Mouse (Mus musculus): ENCODE results near the gene Pom121. TPM values are rescaled to one million over a fixed set of nuclear protein-coding genes. Genes with fewer than 3 reads are reported as not detected.

Pom121 gene
- polyA plus RNA-seq, 2 experiments = 5.4 to 7.6 TPM

DNA sequence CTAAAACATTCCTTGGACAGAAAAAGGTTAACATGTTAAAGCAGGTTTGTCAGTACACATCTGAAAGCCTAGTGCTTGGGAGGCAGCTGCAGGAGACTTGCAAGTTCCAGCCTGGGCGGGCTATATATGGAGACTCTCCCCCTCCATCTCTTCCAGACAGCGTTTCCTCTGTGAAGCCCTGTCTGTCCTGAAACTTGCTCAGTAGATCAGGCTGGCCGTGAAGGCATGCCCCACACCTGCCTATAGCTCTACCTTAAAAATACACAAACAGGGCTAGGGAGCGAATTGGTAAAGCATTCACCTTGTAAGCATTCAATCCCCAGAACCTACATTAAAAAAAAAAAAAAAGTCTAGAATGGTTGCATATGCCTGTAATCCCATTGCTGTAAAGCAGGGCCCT, 64.9 kb downstream of the Pom121 start:
- H3K36me3 ChIP-seq (replicated peaks; ENCODE audit: control insufficient read depth, insufficient read depth, low read depth) = no peaks in the 10 kb centered on the region
- no peak overlapping the region for H3K4me2 ChIP-seq (ENCODE audit: low read depth)
- TF ChIP-seq CTCF (IDR thresholded peaks at IDR 0.05; ENCODE audit: low read depth) (no peak), EP300 (IDR thresholded peaks at IDR 0.05; ENCODE audit: low read depth) (no peak)
- no peaks in the 10 kb centered on the region for H3K27me3 ChIP-seq (ENCODE audit: control insufficient read depth, insufficient read depth, low read length)
- H3K9me3 ChIP-seq (ENCODE audit: control insufficient read depth, low read length) = no peaks in the 10 kb centered on the region
- no peak overlapping the region for H3K27ac ChIP-seq
- DNase-seq (ENCODE audit: low read depth in 3 of 3, low spot score in 3 of 3) = no peak
- H3K4me1 ChIP-seq (replicated peaks; ENCODE audit: control insufficient read depth in 2 of 2, insufficient read depth in 2 of 2, low read length in 1 of 2) = no peaks in the 10 kb centered on the region
- WGBS (ENCODE audit: insufficient replicate concordance) = 56% methylated on average over 4 of the region's 4 CpGs
- H3K9ac ChIP-seq (replicated peaks) = no peak overlapping the region
- ATAC-seq (ENCODE audit: insufficient read depth) = no peak
- no peak overlapping the region for H3K4me3 ChIP-seq (ENCODE audit: insufficient read depth in 1 of 2, low read depth in 2 of 2, low read length in 2 of 2)

Small RNA genes lying within 50 kb of the gene (microRNA-seq; reads per million reads assigned to microRNA genes)
- gene Mir7033 = not detected

Other genes with a start within 250 kb of the Pom121 start
- 4.4 and 5.5 TPM in 2 replicates for gene Tbl2, start 244.9 kb downstream of the Pom121 start, polyA plus RNA-seq (2012; rRNA removed)
- gene Tbl2, start 244.9 kb downstream of the Pom121 start, polyA plus RNA-seq (2014; fragmentation: Nextera tagmentation; extraction: Ambion mirVana) = 9.8 and 10.2 TPM in 2 replicates
- 9.7 and 10.0 TPM in 2 replicates for gene Bcl7b, start 226.3 kb downstream of the Pom121 start, polyA plus RNA-seq (2012; rRNA removed)
- 25.6 and 26.7 TPM in 2 replicates for gene Bcl7b, start 226.3 kb downstream of the Pom121 start, polyA plus RNA-seq (2014; fragmentation: Nextera tagmentation; extraction: Ambion mirVana)
- 14.3 and 20.7 TPM in 2 replicates for gene Baz1b, start 207.3 kb downstream of the Pom121 start, polyA plus RNA-seq (2012; rRNA removed)
- 18.2 and 22.3 TPM in 2 replicates for gene Baz1b, start 207.3 kb downstream of the Pom121 start, polyA plus RNA-seq (2014; fragmentation: Nextera tagmentation; extraction: Ambion mirVana)
- 0.19 and 0.24 TPM in 2 replicates for gene Fzd9, start 143.3 kb downstream of the Pom121 start, polyA plus RNA-seq (2012; rRNA removed)
- 0.25 TPM in 1 of 2 replicates, not detected in the other for gene Fzd9, start 143.3 kb downstream of the Pom121 start, polyA plus RNA-seq (2014; fragmentation: Nextera tagmentation; extraction: Ambion mirVana)
- 0.03 TPM in 2 replicates for gene Fkbp6, start 44.5 kb downstream of the Pom121 start, polyA plus RNA-seq (2012; rRNA removed)
- gene Fkbp6, start 44.5 kb downstream of the Pom121 start, polyA plus RNA-seq (2014; fragmentation: Nextera tagmentation; extraction: Ambion mirVana) = not detected in 2 replicates
- not detected in 2 replicates for gene Trim50, start 41.3 kb downstream of the Pom121 start, polyA plus RNA-seq (2012; rRNA removed)
- not detected in 2 replicates for gene Trim50, start 41.3 kb downstream of the Pom121 start, polyA plus RNA-seq (2014; fragmentation: Nextera tagmentation; extraction: Ambion mirVana)
- 12.4 and 13.9 TPM in 2 replicates for gene Nsun5, start 24.6 kb downstream of the Pom121 start, polyA plus RNA-seq (2012; rRNA removed)
- 10.5 and 12.9 TPM in 2 replicates for gene Nsun5, start 24.6 kb downstream of the Pom121 start, polyA plus RNA-seq (2014; fragmentation: Nextera tagmentation; extraction: Ambion mirVana)
- 1.5 and 2.2 TPM in 2 replicates for gene Hip1, start 150.6 kb upstream of the Pom121 start, polyA plus RNA-seq (2012; rRNA removed)
- 2.8 and 2.9 TPM in 2 replicates for gene Hip1, start 150.6 kb upstream of the Pom121 start, polyA plus RNA-seq (2014; fragmentation: Nextera tagmentation; extraction: Ambion mirVana)
- not detected in 2 replicates for gene Ccl26, start 169.0 kb upstream of the Pom121 start, polyA plus RNA-seq (2012; rRNA removed)
- not detected in 2 replicates for gene Ccl26, start 169.0 kb upstream of the Pom121 start, polyA plus RNA-seq (2014; fragmentation: Nextera tagmentation; extraction: Ambion mirVana)
- 11.8 and 12.1 TPM in 2 replicates for gene Ccl24, start 178.5 kb upstream of the Pom121 start, polyA plus RNA-seq (2012; rRNA removed)
- 14.4 and 17.8 TPM in 2 replicates for gene Ccl24, start 178.5 kb upstream of the Pom121 start, polyA plus RNA-seq (2014; fragmentation: Nextera tagmentation; extraction: Ambion mirVana)
- gene Rhbdd2, start 238.1 kb upstream of the Pom121 start, polyA plus RNA-seq (2012; rRNA removed) = 4.1 and 4.6 TPM in 2 replicates
- gene Rhbdd2, start 238.1 kb upstream of the Pom121 start, polyA plus RNA-seq (2014; fragmentation: Nextera tagmentation; extraction: Ambion mirVana) = 7.8 and 8.3 TPM in 2 replicates